Mouse (Mus musculus) lung, postnatal 0 days (tissue): ENCODE results near the gene Cst6. TPM values are rescaled to one million over a fixed set of nuclear protein-coding genes. Genes with fewer than 3 reads are reported as not detected.

Source experiments
- ATAC-seq: fragments of 200-750 bp; cut with Nextera tagmentation; 2 replicates; pipeline ENCODE4 v1.8.0; 2017; ENCODE audit warnings: moderate library complexity
- DNase-seq: peaks from one replicate; pipeline ENCODE4 v3.0.0-alpha.2; 2016; ENCODE audit warnings: low spot score
- H3K27ac ChIP-seq: fragments of 300-500 bp; sonication (generic); 2 replicates; pipeline ENCODE4 v1.5.1; 2014; ENCODE audit warnings: antibody characterized with exemption, mild to moderate bottlenecking, low read length, mixed read lengths
- H3K27me3 ChIP-seq: fragments of 300-500 bp; sonication (generic); replicated peaks from 2 replicates; pipeline ENCODE4 v1.6.1; 2014; ENCODE audit warnings: low read length, mixed read lengths; ENCODE audit not compliant: insufficient read depth
- H3K36me3 ChIP-seq: fragments of 300-500 bp; sonication (generic); 2 replicates; pipeline ENCODE4 v1.6.1; 2014; ENCODE audit warnings: low read length, mixed read lengths; ENCODE audit not compliant: insufficient read depth
- H3K4me1 ChIP-seq: fragments of 300-500 bp; sonication (generic); 2 replicates; pipeline ENCODE4 v1.6.1; 2014; ENCODE audit warnings: antibody characterized with exemption, low read depth, low read length, mixed read lengths; ENCODE audit not compliant: insufficient read depth
- H3K4me2 ChIP-seq: fragments of 300-500 bp; sonication (generic); replicated peaks from 2 replicates; pipeline ENCODE4 v1.6.1; 2014; ENCODE audit warnings: low read depth, mild to moderate bottlenecking, low read length, moderate library complexity, mixed read lengths
- H3K4me3 ChIP-seq: fragments of 300-500 bp; sonication (generic); 2 replicates; pipeline ENCODE4 v1.5.1; 2014; ENCODE audit warnings: low read depth, low read length
- H3K9ac ChIP-seq: fragments of 300-500 bp; sonication (generic); replicated peaks from 2 replicates; pipeline ENCODE4 v1.6.1; 2014; ENCODE audit warnings: low read depth, mild to moderate bottlenecking
- H3K9me3 ChIP-seq: fragments of 300-500 bp; sonication (generic); 2 replicates; pipeline ENCODE4 v1.6.1; 2016; ENCODE audit warnings: low read length, mixed read lengths
- CTCF ChIP-seq: IDR thresholded peaks from 2 replicates; pipeline ENCODE4 v1.5.1; 2016; ENCODE audit warnings: antibody characterized with exemption, mild to moderate bottlenecking
- EP300 ChIP-seq: IDR thresholded peaks from 2 replicates; pipeline ENCODE4 v1.6.1; 2016; ENCODE audit warnings: antibody characterized with exemption, mild to moderate bottlenecking, control low read depth
- WGBS: fragments of 180-500 bp; shearing (Covaris S2); extraction: QIAGEN DNeasy Blood & Tissue Kit; methylation state at CpG from one replicate; pipeline ENCODE4 v1.1.7; 2014; 5-methylcytosine and 5-hydroxymethylcytosine counted together
- polyA plus RNA-seq: library from polyadenylated mRNA; unstranded; fragments of >200 nt; fragmentation: Nextera tagmentation; extraction: Ambion mirVana; gene quantifications from 2 replicates; pipeline ENCODE4 v1.2.1, GENCODE M21; 2015

The Cst6 gene
- polyA plus RNA-seq, 1 experiment from 2014 or later = 1.4 TPM

DNA sequence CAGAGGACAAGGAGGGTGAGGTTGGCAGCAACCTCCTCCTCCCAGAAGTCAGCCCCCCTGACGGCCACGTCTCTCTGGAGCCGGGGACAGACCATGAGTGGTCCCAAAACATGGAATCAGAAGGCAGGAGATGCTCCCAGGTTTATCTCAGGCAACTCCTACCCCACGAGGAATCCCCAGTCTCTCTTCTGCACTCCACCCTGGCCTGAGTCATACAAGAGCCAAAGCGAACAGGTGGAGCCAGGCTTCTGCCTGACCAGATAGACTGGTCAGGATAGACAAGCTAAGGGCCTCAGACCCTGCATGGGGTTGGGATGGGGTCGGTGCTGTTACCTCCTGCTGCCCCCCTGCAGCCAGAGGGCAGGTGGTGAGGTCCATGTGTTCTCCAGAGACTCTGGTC is 1.3 kb downstream of the Cst6 start:
- TF ChIP-seq EP300 (no peak), CTCF (no peak)
- no peaks in the 10 kb centered on the region for H3K27me3 ChIP-seq

DNA sequence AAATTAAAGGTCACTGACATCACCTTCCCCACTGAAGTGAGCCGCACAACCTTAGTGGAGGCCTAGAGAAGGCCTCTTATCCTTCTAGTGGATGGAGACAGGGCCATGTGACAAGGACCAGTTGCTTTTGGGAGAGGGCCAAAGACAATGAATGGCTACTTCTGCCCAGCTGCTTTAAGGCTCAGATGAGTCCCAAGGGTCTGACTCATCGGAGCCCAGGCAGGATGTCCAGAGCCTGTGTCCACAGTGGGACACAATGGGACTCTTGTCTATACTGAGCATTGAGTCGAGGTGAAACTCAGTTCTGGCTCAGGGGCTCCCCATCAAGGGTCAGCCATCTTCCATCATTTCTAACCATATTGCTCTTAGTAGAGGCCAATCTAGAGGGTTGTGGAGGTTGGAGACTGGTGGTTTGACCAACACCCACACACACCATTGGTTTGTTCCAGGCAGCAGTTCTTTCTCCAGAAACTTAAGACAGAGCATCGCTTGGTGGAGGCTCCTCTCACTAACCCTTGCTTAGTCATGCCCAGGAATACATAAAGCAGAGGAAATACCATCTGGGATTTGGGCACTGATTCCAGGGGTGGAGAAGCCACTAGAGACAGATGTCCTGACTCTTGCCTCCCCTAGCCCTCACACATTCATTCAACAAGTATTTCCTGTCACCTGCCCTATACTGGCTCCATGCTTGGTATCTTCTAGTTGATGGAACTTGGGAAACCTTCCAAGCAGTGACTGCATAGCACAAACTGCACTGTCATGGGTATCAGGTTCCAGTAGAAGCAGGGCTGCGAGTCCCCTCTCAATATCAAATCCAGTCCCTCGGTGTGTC is 3.9 kb downstream of the Cst6 start:
- DNase-seq = no peak
- Histone ChIP-seq H3K27ac (no peak overlapping the region), H3K4me2 (no peak overlapping the region), H3K9me3 (no peaks in the 10 kb centered on the region), H3K4me3 (no peak overlapping the region), H3K27me3 (no peaks in the 10 kb centered on the region), H3K4me1 (no peaks in the 10 kb centered on the region), H3K9ac (no peak overlapping the region), H3K36me3 (no peaks in the 10 kb centered on the region)
- WGBS = 66% methylated on average over 6 of the region's 6 CpGs
- TF ChIP-seq CTCF (no peak), EP300 (no peak)
- ATAC-seq = no peak

More for the DNA sequence above, 1.3 kb downstream of the Cst6 start:
- WGBS = 75% methylated on average over 6 of the region's 6 CpGs
- ATAC-seq = no peak
- Histone ChIP-seq H3K9ac (no peak overlapping the region), H3K4me1 (no peaks in the 10 kb centered on the region), H3K36me3 (no peaks in the 10 kb centered on the region), H3K4me3 (no peak overlapping the region), H3K9me3 (no peaks in the 10 kb centered on the region), H3K4me2 (no peak overlapping the region), H3K27ac (no peak overlapping the region)
- no peak for DNase-seq

- TF ChIP-seq CTCF (no peak), EP300 (no peak)
- Histone ChIP-seq H3K9me3 (no peaks in the 10 kb centered on the region), H3K27ac (no peak overlapping the region), H3K27me3 (no peaks in the 10 kb centered on the region), H3K4me2 (no peak overlapping the region), H3K4me1 (no peaks in the 10 kb centered on the region), H3K36me3 (no peaks in the 10 kb centered on the region), H3K9ac (no peak overlapping the region), H3K4me3 (no peak overlapping the region)
- no peak for DNase-seq
- no peak for ATAC-seq
- 88% methylated on average over 7 of the region's 7 CpGs for WGBS
Observed at GRCm38 (mm10) chr19:5341360-5341759, 8.0 kb downstream of the Cst6 start.

- Histone ChIP-seq H3K4me1 (no peaks in the 10 kb centered on the region), H3K9me3 (no peaks in the 10 kb centered on the region), H3K9ac (no peak overlapping the region), H3K4me2 (no peak overlapping the region), H3K4me3 (no peak overlapping the region), H3K27ac (no peak overlapping the region), H3K36me3 (no peaks in the 10 kb centered on the region), H3K27me3 (no peaks in the 10 kb centered on the region)
- TF ChIP-seq EP300 (no peak), CTCF (peak; percentile 91)
- DNase-seq (peak; percentile 76), ATAC-seq (0 out of 2 replicates have a peak, but pooled peaks have one; percentile 30)
- 10% methylated on average over 5 of the region's 5 CpGs for WGBS
Observed at GRCm38 (mm10) chr19:5337975-5338374, 11.4 kb downstream of the Cst6 start.

GRCm38 (mm10) chr19:5335441-5335840 is 13.9 kb downstream of the Cst6 start, which contains the start of gene Catsper1:
Catsper1 (plus strand) TSS chr19:5335741.
- WGBS = 84% methylated on average over 6 of the region's 6 CpGs
- ATAC-seq = no peak
- TF ChIP-seq CTCF (no peak), EP300 (no peak)
- no peak for DNase-seq
- no peaks in the 10 kb centered on the region for H3K27me3 ChIP-seq
- H3K4me3 ChIP-seq = no peak within 1 kb of the TSS
- H3K4me2 ChIP-seq = no peak within 1 kb of the TSS
- no peak within 1 kb of the TSS for H3K27ac ChIP-seq
- H3K4me1 ChIP-seq = no peaks in the 10 kb centered on the region
- no peaks in the 10 kb centered on the region for H3K9me3 ChIP-seq
- no peaks in the 10 kb centered on the region for H3K36me3 ChIP-seq
- H3K9ac ChIP-seq = no peak within 1 kb of the TSS

- Histone ChIP-seq H3K4me1 (no peaks in the 10 kb centered on the region), H3K27me3 (no peaks in the 10 kb centered on the region), H3K4me3 (no peak overlapping the region), H3K9ac (no peak overlapping the region), H3K4me2 (no peak overlapping the region), H3K27ac (no peak overlapping the region), H3K9me3 (no peaks in the 10 kb centered on the region), H3K36me3 (no peaks in the 10 kb centered on the region)
- no peak for ATAC-seq
- TF ChIP-seq EP300 (no peak), CTCF (no peak)
- WGBS = 57% methylated on average over 5 of the region's 5 CpGs
- DNase-seq = no peak
Observed at GRCm38 (mm10) chr19:5334741-5335140, 14.6 kb downstream of the Cst6 start.
